ENCODE assay signal across 34 mouse cellular contexts in genomic region chr17:63946772-63947171, GRCm38 (mm10).
"Had no signal": no experiment of that assay in that cellular context is flagged by ENCODE, and none has a peak within 500 bp of the region (broad histone marks: within the 10 kb centered on the region; RNA-seq: fewer than 3 reads in every experiment).

No protein-coding gene starts in this region.

- H3K4me1 ChIP-seq: heart, embryonic 12.5 days; heart, embryonic 13.5 days; heart, embryonic 15.5 days; hindbrain, embryonic 10.5 days; hindbrain, embryonic 12.5 days; hindbrain, embryonic 13.5 days; hindbrain, embryonic 15.5 days; intestine, embryonic 15.5 days; kidney, embryonic 15.5 days had no signal

- H3K9me3 ChIP-seq: heart, embryonic 12.5 days; heart, embryonic 13.5 days; heart, embryonic 15.5 days; hindbrain, embryonic 10.5 days; hindbrain, embryonic 12.5 days; hindbrain, embryonic 13.5 days; hindbrain, embryonic 15.5 days; intestine, embryonic 15.5 days; kidney, embryonic 15.5 days had no signal

- H3K4me2 ChIP-seq: heart, embryonic 12.5 days; heart, embryonic 13.5 days; heart, embryonic 15.5 days; hindbrain, embryonic 12.5 days; hindbrain, embryonic 13.5 days; hindbrain, embryonic 14.5 days; hindbrain, embryonic 15.5 days; intestine, embryonic 15.5 days; kidney, embryonic 15.5 days had no signal

- H3K9ac ChIP-seq: heart, embryonic 12.5 days; heart, embryonic 13.5 days; heart, embryonic 15.5 days; hindbrain, embryonic 12.5 days; hindbrain, embryonic 13.5 days; hindbrain, embryonic 14.5 days; hindbrain, embryonic 15.5 days; intestine, embryonic 15.5 days; kidney, embryonic 15.5 days had no signal

- H3K4me3 ChIP-seq: heart, embryonic 12.5 days; heart, embryonic 13.5 days; heart, embryonic 15.5 days; hindbrain, embryonic 10.5 days; hindbrain, embryonic 12.5 days; hindbrain, embryonic 13.5 days; hindbrain, embryonic 15.5 days; intestine, embryonic 15.5 days; kidney, embryonic 15.5 days; layer of hippocampus, adult 2 months; left cerebral cortex, adult 2 months had no signal

- H3K27ac ChIP-seq: heart, embryonic 13.5 days; heart, embryonic 15.5 days; hindbrain, embryonic 10.5 days; hindbrain, embryonic 12.5 days; hindbrain, embryonic 13.5 days; hindbrain, embryonic 14.5 days; hindbrain, embryonic 15.5 days; hindbrain, postnatal 0 days; intestine, embryonic 15.5 days; kidney, embryonic 15.5 days; kidney, postnatal 0 days; layer of hippocampus, adult 2 months; left cerebral cortex, adult 2 months had no signal

- H3K27me3 ChIP-seq: heart, embryonic 12.5 days; heart, embryonic 13.5 days; heart, embryonic 15.5 days; hindbrain, embryonic 12.5 days; hindbrain, embryonic 13.5 days; hindbrain, embryonic 15.5 days; intestine, embryonic 15.5 days; kidney, embryonic 15.5 days had no signal

- DNase-seq: heart, postnatal 10 days; heart, postnatal 14 days; heart, postnatal 36 days; heart, postnatal 4 days; kidney, adult 11 months; kidney, adult 18-20 months; kidney, adult 2 months; kidney, adult 8-10 months; kidney, adult 9 months; kidney, postnatal 10 days; kidney, postnatal 14 days; kidney, postnatal 25 days; kidney, postnatal 36 days; kidney, postnatal 4 days; layer of hippocampus, adult 9-11 months; layer of hippocampus, postnatal 36 days had no signal

- ATAC-seq: hindbrain, embryonic 16.5 days; hindbrain, postnatal 0 days; inflammation-experienced regulatory T-cells, adult 6 months; intestine, embryonic 15.5 days; intestine, embryonic 16.5 days; intestine, postnatal 0 days had no signal

- H3K36me3 ChIP-seq: heart, embryonic 15.5 days; hindbrain, embryonic 12.5 days; hindbrain, embryonic 15.5 days; intestine, embryonic 15.5 days; kidney, embryonic 15.5 days had no signal
